Mouse (Mus musculus) ZHBTc4 (cell line): Measurements from ENCODE around the gene Olfr518.

Source experiments
- DNase-seq: peaks from one replicate; pipeline ENCODE4 v3.0.0-alpha.2; 2011; ENCODE audit warnings: low read depth, low spot score

The Olfr518 gene

GRCm38 (mm10) chr7:108884906-108885305 is at the start of gene Olfr518:
TSS of gene Olfr518 (minus strand) at chr7:108885006.
- DNase-seq: no peak

DNA sequence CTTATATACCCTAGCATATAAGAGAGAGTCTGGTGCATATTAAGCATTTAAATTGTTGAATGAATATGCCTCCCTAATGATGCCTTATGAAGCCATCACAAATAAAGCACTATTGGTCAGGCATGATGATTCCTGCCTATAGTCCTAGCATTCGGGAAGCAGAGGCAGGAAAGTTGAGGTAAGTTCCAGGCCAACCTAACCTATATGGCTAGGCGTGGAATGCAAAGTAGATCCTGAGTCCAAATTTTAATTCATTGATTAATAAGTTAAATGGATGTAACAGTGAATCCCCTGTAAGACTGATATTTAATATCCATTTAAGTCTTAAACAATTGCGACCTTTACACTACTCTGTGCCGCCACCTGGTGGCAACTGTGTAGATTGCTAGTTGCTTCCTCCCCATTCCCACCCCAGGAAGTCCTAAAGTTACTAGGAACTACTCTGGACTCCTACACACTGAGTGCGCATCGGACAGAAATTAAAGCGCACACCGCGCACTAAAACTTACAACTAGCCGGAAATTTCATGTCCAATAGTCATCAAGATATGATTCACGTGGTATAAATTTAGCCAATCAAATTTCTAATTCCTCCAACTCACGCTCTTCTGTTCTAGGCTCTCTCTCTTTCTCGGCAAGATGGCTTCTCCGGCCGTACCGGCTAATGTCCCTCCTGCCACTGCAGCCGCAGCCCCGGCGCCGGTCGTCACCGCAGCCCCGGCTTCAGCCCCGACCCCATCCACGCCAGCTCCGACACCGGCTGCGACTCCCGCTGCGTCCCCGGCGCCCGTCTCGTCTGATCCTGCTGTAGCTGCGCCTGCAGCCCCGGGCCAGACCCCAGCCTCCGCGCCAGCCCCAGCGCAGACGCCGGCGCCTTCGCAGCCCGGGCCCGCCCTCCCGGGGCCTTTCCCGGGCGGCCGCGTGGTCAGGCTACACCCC is 49.3 kb upstream of the Olfr518 start, which contains the start of gene Eif3f:
Gene Eif3f, plus strand, starts transcription at position 624 of the 938 bp plus-strand sequence.
- peak; percentile 98 for DNase-seq

DNA sequence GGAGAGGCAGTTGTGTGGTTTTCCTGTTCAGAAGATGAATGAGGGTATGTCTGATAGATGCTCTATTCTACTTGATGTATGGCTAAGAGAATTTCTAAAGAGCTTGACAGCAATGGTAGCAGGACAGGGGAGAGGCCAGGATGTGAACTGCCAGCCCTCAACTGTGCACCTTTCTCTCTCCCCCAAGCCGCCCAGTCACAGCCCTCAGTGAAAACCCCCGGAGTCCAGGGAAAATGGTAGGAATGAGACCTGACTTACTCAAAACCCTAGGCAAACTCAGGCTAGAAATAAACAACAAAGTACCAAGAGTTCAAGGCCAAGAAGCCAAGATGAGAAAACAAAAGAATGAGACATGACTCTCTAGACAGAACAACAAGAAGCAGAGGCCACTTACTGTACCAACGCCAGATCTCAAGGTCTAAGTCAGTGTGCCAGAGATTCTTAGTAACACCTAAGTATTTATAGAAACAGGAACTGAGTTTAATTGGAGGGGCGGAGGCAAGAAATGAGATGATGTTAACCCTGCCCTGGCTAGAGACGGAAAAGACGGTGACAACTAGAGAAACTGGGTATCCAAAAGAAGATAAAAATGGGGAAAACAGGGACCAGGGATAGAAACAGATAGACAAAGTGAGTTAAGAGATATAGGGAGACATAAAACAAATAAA is 45.1 kb upstream of the Olfr518 start, which contains the start of gene Nlrp10:
Gene Nlrp10, minus strand, starts transcription at position 453 of the 668 bp plus-strand sequence.
- DNase-seq: no peak

DNA sequence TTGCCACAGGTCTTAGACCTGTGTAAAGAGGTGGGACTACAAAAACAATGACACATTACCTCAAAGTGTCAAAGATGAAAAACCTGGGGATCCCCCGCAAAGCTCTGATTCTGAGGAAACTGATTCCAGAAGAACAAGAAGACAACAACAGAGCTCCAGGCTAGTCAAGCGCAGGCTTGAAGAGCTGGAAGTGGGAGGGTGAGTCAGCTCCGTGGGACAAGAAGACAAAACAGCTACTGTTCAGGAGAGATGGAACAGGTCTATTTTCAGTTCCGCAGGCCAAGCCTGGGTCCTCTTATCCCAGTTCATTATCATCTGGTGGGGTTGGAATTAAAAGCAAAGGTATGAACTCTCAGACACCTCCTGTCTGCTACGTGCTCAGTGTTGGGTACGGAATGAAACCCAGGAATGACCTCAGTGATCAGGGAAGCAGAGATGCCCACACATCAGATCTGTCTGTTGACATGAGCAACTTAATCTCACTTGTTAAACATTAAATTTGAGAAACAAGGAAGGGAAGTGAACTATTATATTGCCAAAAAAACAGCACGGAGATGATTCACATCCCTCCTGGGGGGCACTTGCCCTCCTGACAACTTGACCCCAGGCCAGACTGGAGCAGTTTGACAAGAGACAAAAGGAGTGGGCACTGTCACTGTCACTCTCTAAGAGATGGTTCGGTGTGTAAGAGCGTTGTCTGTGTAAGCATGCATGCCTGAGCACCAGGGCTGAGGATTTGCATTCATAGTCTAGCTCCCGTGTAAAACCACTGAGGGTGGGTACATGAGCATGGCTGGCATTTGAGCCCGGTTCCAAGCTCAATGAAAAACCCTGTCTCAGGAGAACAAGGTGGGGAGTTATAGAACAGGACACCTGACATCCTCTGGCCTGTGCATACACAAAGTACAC is 43.7 kb upstream of the Olfr518 start:
- DNase-seq: no peak

DNA sequence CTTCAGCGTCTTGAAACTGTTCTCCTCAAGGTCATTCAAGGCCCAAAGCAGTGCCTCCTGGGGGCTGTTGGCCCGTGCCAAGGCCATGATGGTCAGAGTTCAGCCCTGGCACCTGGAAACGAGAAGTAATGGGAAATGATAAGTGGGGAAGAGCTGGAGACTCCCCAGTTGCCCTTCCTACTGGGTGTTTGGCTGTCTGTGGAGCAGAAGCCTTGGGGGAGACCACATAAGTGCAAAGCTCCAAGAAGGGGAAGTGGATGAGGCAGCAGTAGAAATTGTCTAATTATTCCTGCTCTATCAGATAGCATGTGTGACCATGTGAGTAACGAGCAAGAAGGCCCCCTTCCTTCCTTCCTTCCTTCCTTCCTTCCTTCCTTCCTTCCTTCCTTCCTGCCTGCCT is 42.2 kb upstream of the Olfr518 start:
- DNase-seq: no peak

DNA sequence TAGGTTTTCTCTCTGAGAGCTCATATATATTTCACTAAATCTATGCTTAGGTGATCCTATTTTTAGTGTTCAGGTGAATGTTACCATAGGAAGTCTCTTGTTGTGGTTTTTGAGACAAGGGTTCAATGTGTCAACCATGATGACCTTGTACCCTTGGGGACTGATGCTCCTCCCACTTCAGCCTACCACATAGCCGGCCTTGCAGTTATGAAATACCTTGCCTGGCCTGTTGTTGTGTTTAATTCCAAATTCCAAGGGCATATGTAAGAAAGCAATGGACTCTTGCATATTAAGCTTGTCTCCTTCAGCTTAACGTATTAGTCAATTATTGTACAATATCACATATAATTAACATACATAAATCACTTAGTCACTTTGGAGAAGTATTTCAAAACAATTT is 19.2 kb upstream of the Olfr518 start:
- DNase-seq: no peak

DNA sequence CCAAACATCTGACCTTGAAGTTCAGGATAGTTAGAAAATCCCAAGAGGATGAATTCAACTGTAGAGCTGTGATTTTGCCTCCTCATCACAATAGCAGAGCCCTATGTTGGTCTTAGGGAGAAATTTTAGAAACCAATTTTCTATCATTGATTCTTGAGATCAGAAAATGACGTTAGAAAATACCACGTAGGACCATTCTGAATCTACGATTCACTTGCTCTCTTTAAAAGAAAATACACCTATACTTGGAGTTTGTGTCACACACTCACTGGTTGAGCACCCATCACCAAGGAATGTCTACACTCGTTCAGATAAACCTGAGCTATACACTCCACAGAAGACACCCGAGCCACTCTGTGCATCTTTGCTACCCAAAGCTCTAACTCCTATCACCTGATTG is 9.5 kb upstream of the Olfr518 start, which contains the start of gene Olfr519:
Gene Olfr519, minus strand, starts transcription at position 101 of the 400 bp plus-strand sequence.
- DNase-seq: no peak

DNA sequence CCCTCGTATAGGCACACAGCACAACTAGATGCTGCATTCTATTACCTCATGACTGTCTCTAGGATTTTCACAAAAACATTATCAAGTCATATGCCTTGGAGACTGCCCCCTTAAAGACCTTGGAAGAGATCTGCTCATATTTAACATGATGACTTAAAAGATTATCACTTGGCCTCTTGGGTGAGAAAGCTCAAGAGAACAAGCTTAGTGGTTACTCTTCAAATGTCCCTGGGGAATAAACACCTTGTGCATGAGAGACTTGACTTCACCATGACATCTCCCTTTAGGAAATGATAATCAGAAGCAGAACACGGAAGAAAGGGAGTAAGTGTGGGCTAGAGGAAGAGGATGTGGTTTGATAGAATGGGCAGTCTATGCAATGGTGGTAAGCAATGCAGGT is 12.5 kb downstream of the Olfr518 start, which contains the start of gene Olfr517:
Gene Olfr517, minus strand, starts transcription at position 101 of the 400 bp plus-strand sequence.
- no peak for DNase-seq

DNA sequence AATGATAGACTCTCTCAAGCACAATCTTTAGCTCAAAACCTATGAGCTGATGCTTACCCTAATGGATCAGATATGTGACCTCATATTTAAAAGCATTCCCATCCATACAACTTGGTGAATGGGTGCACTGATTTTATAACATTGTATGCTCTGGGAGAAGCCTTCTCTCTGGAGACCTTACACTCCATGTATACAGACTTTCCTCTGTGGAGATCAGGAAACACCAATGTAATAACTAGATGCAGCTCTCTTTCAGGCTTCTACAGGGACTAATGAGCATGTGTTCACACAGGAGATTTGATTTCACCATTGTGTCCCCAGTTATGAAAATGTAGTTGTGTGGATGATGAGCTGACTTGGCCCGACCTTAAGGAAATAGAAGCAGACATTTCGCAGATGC is 34.4 kb downstream of the Olfr518 start, which contains the start of gene Olfr516:
Gene Olfr516, minus strand, starts transcription at position 101 of the 400 bp plus-strand sequence.
- DNase-seq: no peak
